Mouse (Mus musculus) cerebellum, adult (tissue): ENCODE data around the gene Ace.

ENCODE experiments used
- ATAC-seq: cut with Nextera tagmentation; 2 replicates; pipeline ENCODE4 v1.9.2; 2017; ENCODE audit warnings: mild to moderate bottlenecking, moderate library complexity, mixed read lengths; ENCODE audit not compliant: insufficient number of reproducible peaks, low FRiP score, low TSS enrichment

Gene Ace

DNA sequence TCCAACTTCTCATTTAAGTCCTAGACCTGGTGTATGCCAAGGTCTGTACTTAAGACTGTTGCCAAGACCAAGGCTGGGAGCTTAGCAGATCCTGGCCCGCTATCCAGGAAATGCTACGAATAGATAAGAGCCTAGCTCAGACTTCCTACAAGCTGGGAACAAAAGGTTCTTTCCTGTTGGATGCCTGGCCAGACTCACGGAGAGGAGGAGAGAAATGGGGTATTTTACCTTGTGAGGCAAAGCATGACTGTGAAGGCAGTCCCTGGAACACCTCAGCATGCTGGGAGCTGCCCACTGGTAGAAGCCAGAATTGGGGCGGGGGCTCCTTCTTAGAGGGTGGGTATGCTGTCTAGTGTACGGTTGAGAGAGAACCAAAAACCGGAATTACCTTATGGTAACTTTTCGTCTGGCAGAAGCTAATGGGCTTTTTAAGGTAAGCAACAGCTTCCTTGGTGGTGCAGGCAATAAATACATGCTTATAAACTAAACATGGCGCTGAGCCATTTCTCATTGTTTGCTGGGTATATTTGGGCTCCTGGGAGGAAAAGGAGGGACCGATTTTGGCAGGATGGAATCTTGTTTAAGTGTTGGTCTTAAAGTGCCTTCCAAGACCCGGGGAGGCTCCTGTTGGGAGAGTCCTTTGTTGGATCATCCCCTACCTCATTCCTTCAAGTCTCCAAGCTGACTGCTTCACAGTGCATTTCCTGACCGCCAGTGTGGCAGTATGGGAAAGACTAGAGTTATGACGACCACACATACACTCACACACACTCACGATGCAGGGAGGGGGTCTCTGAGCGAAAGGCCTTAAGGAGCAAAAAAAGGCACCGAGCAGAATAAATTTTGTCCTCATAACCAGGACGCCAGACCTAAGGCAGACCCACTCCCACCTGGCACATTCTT, 22.7 kb upstream of the Ace start:
- no peak for ATAC-seq

GRCm38 (mm10) chr11:105946694-105947154, 21.0 kb upstream of the Ace start:
- no peak for ATAC-seq

- ATAC-seq: no peak
These were observed 19.5 kb upstream of the Ace start for GRCm38 (mm10) chr11:105948255-105948654.

DNA sequence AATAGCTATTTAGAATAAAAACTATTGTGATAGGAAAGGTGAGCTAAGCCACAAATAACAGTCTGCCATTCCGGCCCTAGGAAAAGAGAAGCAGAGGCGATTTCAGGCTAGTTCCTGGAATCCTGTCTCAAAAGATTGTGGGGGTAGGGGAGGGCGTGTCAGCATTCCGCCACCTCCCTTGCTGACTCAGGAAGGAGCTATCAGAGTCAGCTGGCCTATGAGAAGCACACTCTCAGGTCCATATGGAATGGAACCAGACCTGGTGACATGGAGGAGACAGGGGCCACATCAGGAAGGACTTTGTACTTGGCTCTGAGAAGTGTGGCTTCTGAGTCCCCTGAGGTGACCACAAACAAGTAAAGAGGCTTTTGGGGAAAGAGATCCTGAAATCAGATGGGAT, 17.2 kb upstream of the Ace start:
- ATAC-seq: no peak

DNA sequence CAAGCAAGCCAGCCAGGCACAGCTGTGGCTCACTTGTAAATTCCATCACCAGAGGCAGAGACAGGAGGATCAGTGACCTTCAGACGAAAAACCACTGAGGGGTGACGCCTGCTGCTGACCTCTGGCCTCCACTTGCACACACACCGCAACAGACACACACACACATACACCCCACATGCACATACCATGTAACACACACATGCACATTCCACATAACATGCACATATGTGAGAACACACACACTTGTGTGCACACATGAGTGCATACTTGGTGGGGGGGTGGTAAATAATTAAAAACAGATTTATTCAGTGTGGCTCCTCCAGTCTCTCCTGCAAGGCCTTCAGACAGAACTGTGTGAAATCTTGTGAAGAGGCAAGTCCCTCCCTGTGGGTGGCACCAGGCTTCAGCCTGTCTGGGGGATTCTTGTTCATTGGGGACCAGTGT, 16.1 kb upstream of the Ace start:
- ATAC-seq: no peak

DNA sequence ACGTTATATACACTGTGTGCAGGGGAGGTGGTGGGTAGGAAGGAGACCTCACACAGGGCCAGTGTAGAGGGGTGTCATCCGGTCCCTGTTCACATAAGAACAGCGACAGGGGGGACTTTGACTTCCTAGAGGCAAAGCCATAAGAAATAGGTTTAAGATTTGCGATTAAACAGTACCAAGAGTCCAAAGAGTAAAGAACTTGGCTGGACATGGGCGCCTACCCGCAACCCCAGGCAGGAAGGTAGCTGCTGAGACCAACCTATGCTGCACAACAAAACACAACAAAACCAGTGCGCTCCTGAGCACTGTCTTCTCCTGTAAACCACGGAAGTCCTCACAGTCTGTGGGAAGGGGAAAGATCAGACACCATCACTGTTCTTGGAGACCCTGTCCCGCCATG, 15.6 kb upstream of the Ace start:
- ATAC-seq: no peak

GRCm38 (mm10) chr11:105952911-105953386, 14.8 kb upstream of the Ace start, which contains the start of gene Cyb561:
Gene Cyb561, minus strand, starts transcription at chr11:105953336.
- ATAC-seq: no peak

- ATAC-seq: no peak
These were observed 14.3 kb upstream of the Ace start for GRCm38 (mm10) chr11:105953402-105953801.

- ATAC-seq: no peak
These were observed 11.8 kb upstream of the Ace start for GRCm38 (mm10) chr11:105955815-105956430.

- ATAC-seq: no peak
These were observed 10.2 kb upstream of the Ace start for GRCm38 (mm10) chr11:105957501-105957900.

- no peak for ATAC-seq
These were observed 9.2 kb upstream of the Ace start for GRCm38 (mm10) chr11:105958566-105958965.

- no peak for ATAC-seq
These were observed 8.4 kb upstream of the Ace start for GRCm38 (mm10) chr11:105959355-105959754.

DNA sequence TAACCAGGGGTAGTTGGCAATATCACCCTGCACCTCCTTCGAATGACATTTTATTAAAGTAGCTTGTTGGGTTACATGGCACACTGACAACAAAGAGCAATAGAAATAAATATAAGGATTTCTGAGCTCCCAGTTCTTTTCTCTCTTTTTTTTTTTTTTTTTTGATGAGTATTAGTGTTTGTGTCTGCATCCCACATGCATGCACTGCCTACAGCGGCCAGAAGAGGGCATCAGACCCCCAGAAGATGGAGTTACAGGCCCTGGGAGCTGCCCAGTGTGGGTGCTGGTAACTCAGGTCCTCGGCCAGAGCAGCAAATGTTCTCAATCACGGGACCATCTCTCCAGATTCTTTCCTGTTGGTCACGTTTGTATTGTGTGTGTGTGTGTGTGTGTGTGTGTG, 3.1 kb upstream of the Ace start:
- ATAC-seq: no peak

- ATAC-seq: no peak
These were observed 1.5 kb upstream of the Ace start for GRCm38 (mm10) chr11:105966288-105966687.

GRCm38 (mm10) chr11:105968948-105969347, 1.2 kb downstream of the Ace start:
- no peak for ATAC-seq

GRCm38 (mm10) chr11:105969516-105969915, 1.8 kb downstream of the Ace start:
- ATAC-seq: no peak

DNA sequence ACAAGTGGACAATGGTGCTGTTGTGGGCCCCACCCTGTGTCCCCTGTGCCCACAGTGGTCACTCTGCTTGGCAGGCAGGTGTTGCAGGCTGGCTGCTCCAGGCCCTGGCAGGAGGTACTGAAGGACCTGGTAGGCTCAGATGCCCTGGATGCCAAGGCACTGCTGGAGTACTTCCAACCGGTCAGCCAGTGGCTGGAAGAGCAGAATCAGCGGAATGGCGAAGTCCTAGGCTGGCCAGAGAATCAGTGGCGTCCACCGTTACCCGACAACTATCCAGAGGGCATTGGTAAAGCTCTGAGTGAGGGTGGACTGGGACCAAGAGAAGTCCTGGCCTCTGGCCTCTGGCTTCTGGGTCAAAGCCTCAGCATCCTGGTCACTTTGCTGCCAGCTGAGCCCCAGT, 6.8 kb downstream of the Ace start:
- no peak for ATAC-seq

DNA sequence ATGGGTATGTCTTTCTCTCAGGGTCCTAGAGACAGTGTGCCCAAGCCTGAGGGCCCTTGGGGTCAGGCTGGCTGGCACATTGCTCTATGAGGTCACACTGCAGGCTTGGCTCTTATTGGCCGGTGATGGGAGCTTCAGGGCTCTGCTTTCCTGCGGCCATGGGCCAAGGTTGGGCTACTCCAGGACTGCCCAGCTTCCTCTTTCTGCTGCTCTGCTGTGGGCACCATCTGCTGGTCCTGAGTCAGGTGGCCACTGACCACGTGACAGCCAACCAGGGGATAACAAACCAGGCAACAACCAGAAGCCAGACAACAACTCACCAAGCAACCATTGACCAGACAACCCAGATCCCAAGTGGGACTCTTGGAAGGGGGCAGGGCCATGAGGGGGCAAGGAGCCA, 7.3 kb downstream of the Ace start:
- peak; percentile 54; the same call in 1 of the 2 replicates for ATAC-seq

- ATAC-seq: no peak
These were observed 7.9 kb downstream of the Ace start for GRCm38 (mm10) chr11:105975636-105976035.

GRCm38 (mm10) chr11:105978232-105978631, 10.5 kb downstream of the Ace start:
- ATAC-seq: peak; percentile 59; the same call in 1 of the 2 replicates

DNA sequence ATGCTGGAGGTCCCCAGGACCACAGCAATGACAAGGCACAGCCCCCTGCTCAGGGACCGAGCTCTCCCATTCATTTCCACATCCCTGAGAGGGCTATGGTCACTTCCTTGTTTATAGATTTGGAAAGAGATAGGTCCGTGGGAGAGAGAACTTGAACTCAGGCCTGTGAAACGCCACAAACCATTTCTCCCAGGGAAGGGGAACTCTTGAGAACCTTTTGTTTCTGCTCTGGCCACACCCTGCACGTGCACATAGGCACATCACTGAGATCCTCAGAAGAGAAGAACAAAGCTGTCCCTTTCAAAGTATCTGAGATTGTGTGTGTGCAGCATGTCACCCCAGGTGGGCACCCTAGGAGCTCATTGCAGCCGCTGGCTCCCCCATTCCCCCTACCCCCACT, 10.9 kb downstream of the Ace start:
- ATAC-seq: no peak
